Mouse (Mus musculus) thymus, adult 2 months (tissue): Measurements from ENCODE around the gene Ccdc92b.

Experiments used
- CTCF ChIP-seq: fragments of 200-500 bp; IDR thresholded peaks from 2 replicates; pipeline ENCODE4 v1.5.1; 2012; ENCODE audit warnings: mild to moderate bottlenecking, control low read depth, low read length, moderate library complexity, borderline replicate concordance; ENCODE audit not compliant: control insufficient read depth, poor library complexity, insufficient read depth; ENCODE audit errors: extremely low read depth
- POLR2A ChIP-seq: fragments of 200-500 bp; IDR thresholded peaks from 2 replicates; pipeline ENCODE4 v1.6.1; 2012; ENCODE audit warnings: mild to moderate bottlenecking, low read length, control low read depth, moderate library complexity; ENCODE audit not compliant: control insufficient read depth, poor library complexity, insufficient read depth; ENCODE audit errors: extremely low read depth

GRCm38 (mm10) chr11:74584946-74585723 lies 34.3 kb upstream of the Ccdc92b start:
- TF ChIP-seq CTCF (no peak), POLR2A (no peak)
